Mouse (Mus musculus): ENCODE results near the gene Armcx5. TPM values are rescaled to one million over a fixed set of nuclear protein-coding genes. Genes with fewer than 3 reads are reported as not detected.

The Armcx5 gene
- 7.7 and 9.6 TPM in 2 replicates for polyA plus RNA-seq (2014; fragmentation: Nextera tagmentation; extraction: Ambion mirVana)

GRCm38 (mm10) chrX:135742304-135743055 is at the start of gene Armcx5, which contains the start of gene Gprasp1:
TSS of gene Armcx5 (plus strand) at chrX:135742733.
TSS of gene Gprasp1 (plus strand) at chrX:135742733.
- H3K27me3 ChIP-seq (ENCODE audit: control insufficient read depth, insufficient read depth, low read length): no peaks in the 10 kb centered on the region
- WGBS: 21% methylated on average over 48 of the region's 48 CpGs
- H3K4me1 ChIP-seq (ENCODE audit: control insufficient read depth, insufficient read depth, low read length): no peaks in the 10 kb centered on the region
- H3K9me3 ChIP-seq (ENCODE audit: control insufficient read depth, low read depth, low read length): no peaks in the 10 kb centered on the region
- H3K27ac ChIP-seq (ENCODE audit: low read length): peak within 1 kb of the TSS; percentile 66; the same call in 1 of the 2 replicates
- H3K36me3 ChIP-seq (ENCODE audit: control insufficient read depth, insufficient read depth, low read length): no peaks in the 10 kb centered on the region
- peak within 1 kb of the TSS; percentile 55 for H3K4me3 ChIP-seq (ENCODE audit: low read depth, low read length)
- H3K4me2 ChIP-seq (replicated peaks; ENCODE audit: low read depth, low read length): peak within 1 kb of the TSS; percentile 47
- peak; percentile 97 for ATAC-seq (ENCODE audit: insufficient number of reproducible peaks, insufficient read depth, low FRiP score, low read depth)
- peak within 1 kb of the TSS; percentile 40 for H3K9ac ChIP-seq (replicated peaks; ENCODE audit: low read depth, low read length)

GRCm38 (mm10) chrX:135693633-135694032 is 48.9 kb upstream of the Armcx5 start, which contains the start of gene Tcp11x2:
TSS of gene Tcp11x2 (minus strand) at chrX:135693790.
- Histone ChIP-seq H3K27ac (ENCODE audit: low read length) (no peak within 1 kb of the TSS), H3K9me3 (ENCODE audit: control insufficient read depth, low read depth, low read length) (no peaks in the 10 kb centered on the region), H3K4me2 (replicated peaks; ENCODE audit: low read depth, low read length) (no peak within 1 kb of the TSS), H3K36me3 (ENCODE audit: control insufficient read depth, insufficient read depth, low read length) (no peaks in the 10 kb centered on the region), H3K4me3 (ENCODE audit: low read depth, low read length) (no peak within 1 kb of the TSS), H3K27me3 (ENCODE audit: control insufficient read depth, insufficient read depth, low read length) (no peaks in the 10 kb centered on the region), H3K9ac (replicated peaks; ENCODE audit: low read depth, low read length) (no peak within 1 kb of the TSS), H3K4me1 (ENCODE audit: control insufficient read depth, insufficient read depth, low read length) (no peaks in the 10 kb centered on the region)
- ATAC-seq (ENCODE audit: insufficient number of reproducible peaks, insufficient read depth, low FRiP score, low read depth): no peak
- WGBS: 48% methylated on average over 1 of the region's 1 CpGs

GRCm38 (mm10) chrX:135703111-135703510 is 39.4 kb upstream of the Armcx5 start:
- no peak overlapping the region for H3K4me2 ChIP-seq (replicated peaks; ENCODE audit: low read depth, low read length)
- no peak for ATAC-seq (ENCODE audit: insufficient number of reproducible peaks, insufficient read depth, low FRiP score, low read depth)

GRCm38 (mm10) chrX:135704349-135704748 is 38.2 kb upstream of the Armcx5 start:
- H3K9me3 ChIP-seq (ENCODE audit: control insufficient read depth, low read depth, low read length): no peaks in the 10 kb centered on the region
- H3K4me2 ChIP-seq (replicated peaks; ENCODE audit: low read depth, low read length): no peak overlapping the region
- WGBS: 33% methylated on average over 2 of the region's 2 CpGs
- H3K27me3 ChIP-seq (ENCODE audit: control insufficient read depth, insufficient read depth, low read length): no peaks in the 10 kb centered on the region
- no peaks in the 10 kb centered on the region for H3K4me1 ChIP-seq (ENCODE audit: control insufficient read depth, insufficient read depth, low read length)
- no peak overlapping the region for H3K9ac ChIP-seq (replicated peaks; ENCODE audit: low read depth, low read length)
- H3K4me3 ChIP-seq (ENCODE audit: low read depth, low read length): no peak overlapping the region
- no peaks in the 10 kb centered on the region for H3K36me3 ChIP-seq (ENCODE audit: control insufficient read depth, insufficient read depth, low read length)
- H3K27ac ChIP-seq (ENCODE audit: low read length): no peak overlapping the region
- no peak for ATAC-seq (ENCODE audit: insufficient number of reproducible peaks, insufficient read depth, low FRiP score, low read depth)

More at GRCm38 (mm10) chrX:135703111-135703510, 39.4 kb upstream of the Armcx5 start:
- H3K4me3 ChIP-seq (ENCODE audit: low read depth, low read length): no peak overlapping the region
- H3K27ac ChIP-seq (ENCODE audit: low read length): no peak overlapping the region
- WGBS: 93% methylated on average over 1 of the region's 1 CpGs
- H3K36me3 ChIP-seq (ENCODE audit: control insufficient read depth, insufficient read depth, low read length): no peaks in the 10 kb centered on the region
- H3K9me3 ChIP-seq (ENCODE audit: control insufficient read depth, low read depth, low read length): no peaks in the 10 kb centered on the region
- H3K4me1 ChIP-seq (ENCODE audit: control insufficient read depth, insufficient read depth, low read length): no peaks in the 10 kb centered on the region
- H3K9ac ChIP-seq (replicated peaks; ENCODE audit: low read depth, low read length): no peak overlapping the region
- no peaks in the 10 kb centered on the region for H3K27me3 ChIP-seq (ENCODE audit: control insufficient read depth, insufficient read depth, low read length)

GRCm38 (mm10) chrX:135712845-135713244 is 29.7 kb upstream of the Armcx5 start:
- Histone ChIP-seq H3K9me3 (ENCODE audit: control insufficient read depth, low read depth, low read length) (no peaks in the 10 kb centered on the region), H3K27ac (ENCODE audit: low read length) (no peak overlapping the region), H3K4me1 (ENCODE audit: control insufficient read depth, insufficient read depth, low read length) (no peaks in the 10 kb centered on the region), H3K4me3 (ENCODE audit: low read depth, low read length) (no peak overlapping the region), H3K4me2 (replicated peaks; ENCODE audit: low read depth, low read length) (no peak overlapping the region), H3K36me3 (ENCODE audit: control insufficient read depth, insufficient read depth, low read length) (no peaks in the 10 kb centered on the region), H3K27me3 (ENCODE audit: control insufficient read depth, insufficient read depth, low read length) (no peaks in the 10 kb centered on the region), H3K9ac (replicated peaks; ENCODE audit: low read depth, low read length) (no peak overlapping the region)
- no peak for ATAC-seq (ENCODE audit: insufficient number of reproducible peaks, insufficient read depth, low FRiP score, low read depth)
- 82% methylated on average over 2 of the region's 2 CpGs for WGBS

GRCm38 (mm10) chrX:135725161-135725560 is 17.4 kb upstream of the Armcx5 start, which contains the start of gene Tmsb15a:
TSS of gene Tmsb15a (minus strand) at chrX:135725261.
- H3K36me3 ChIP-seq (ENCODE audit: control insufficient read depth, insufficient read depth, low read length): no peaks in the 10 kb centered on the region
- no peak within 1 kb of the TSS for H3K4me2 ChIP-seq (replicated peaks; ENCODE audit: low read depth, low read length)
- ATAC-seq (ENCODE audit: insufficient number of reproducible peaks, insufficient read depth, low FRiP score, low read depth): no peak
- H3K27ac ChIP-seq (ENCODE audit: low read length): no peak within 1 kb of the TSS
- H3K4me3 ChIP-seq (ENCODE audit: low read depth, low read length): no peak within 1 kb of the TSS
- no peaks in the 10 kb centered on the region for H3K27me3 ChIP-seq (ENCODE audit: control insufficient read depth, insufficient read depth, low read length)
- H3K9me3 ChIP-seq (ENCODE audit: control insufficient read depth, low read depth, low read length): no peaks in the 10 kb centered on the region
- no peaks in the 10 kb centered on the region for H3K4me1 ChIP-seq (ENCODE audit: control insufficient read depth, insufficient read depth, low read length)
- 80% methylated on average over 10 of the region's 10 CpGs for WGBS
- no peak within 1 kb of the TSS for H3K9ac ChIP-seq (replicated peaks; ENCODE audit: low read depth, low read length)

- Histone ChIP-seq H3K4me2 (replicated peaks; ENCODE audit: low read depth, low read length) (no peak overlapping the region), H3K9me3 (ENCODE audit: control insufficient read depth, low read depth, low read length) (no peaks in the 10 kb centered on the region), H3K27me3 (ENCODE audit: control insufficient read depth, insufficient read depth, low read length) (no peaks in the 10 kb centered on the region), H3K9ac (replicated peaks; ENCODE audit: low read depth, low read length) (no peak overlapping the region), H3K36me3 (ENCODE audit: control insufficient read depth, insufficient read depth, low read length) (no peaks in the 10 kb centered on the region), H3K4me1 (ENCODE audit: control insufficient read depth, insufficient read depth, low read length) (no peaks in the 10 kb centered on the region), H3K4me3 (ENCODE audit: low read depth, low read length) (no peak overlapping the region), H3K27ac (ENCODE audit: low read length) (no peak overlapping the region)
- WGBS: 87% methylated on average over 2 of the region's 2 CpGs
- ATAC-seq (ENCODE audit: insufficient number of reproducible peaks, insufficient read depth, low FRiP score, low read depth): no peak
Measured at GRCm38 (mm10) chrX:135738730-135739520, 3.6 kb upstream of the Armcx5 start.

- no peaks in the 10 kb centered on the region for H3K27me3 ChIP-seq (ENCODE audit: control insufficient read depth, insufficient read depth, low read length)
- H3K4me2 ChIP-seq (replicated peaks; ENCODE audit: low read depth, low read length): peak overlapping the region; percentile 47
- H3K9ac ChIP-seq (replicated peaks; ENCODE audit: low read depth, low read length): peak overlapping the region; percentile 40
- H3K9me3 ChIP-seq (ENCODE audit: control insufficient read depth, low read depth, low read length): no peaks in the 10 kb centered on the region
- no peak for ATAC-seq (ENCODE audit: insufficient number of reproducible peaks, insufficient read depth, low FRiP score, low read depth)
- H3K4me3 ChIP-seq (ENCODE audit: low read depth, low read length): peak overlapping the region; percentile 55
- H3K27ac ChIP-seq (ENCODE audit: low read length): no peak overlapping the region
- H3K36me3 ChIP-seq (ENCODE audit: control insufficient read depth, insufficient read depth, low read length): no peaks in the 10 kb centered on the region
- no peaks in the 10 kb centered on the region for H3K4me1 ChIP-seq (ENCODE audit: control insufficient read depth, insufficient read depth, low read length)
- 24% methylated on average over 7 of the region's 7 CpGs for WGBS
Measured at GRCm38 (mm10) chrX:135743056-135743355, 473 bp downstream of the Armcx5 start.

All from stomach, embryonic 14.5 days (tissue).